Mouse (Mus musculus): ENCODE data around the gene Slc46a3.

Gene Slc46a3

DNA sequence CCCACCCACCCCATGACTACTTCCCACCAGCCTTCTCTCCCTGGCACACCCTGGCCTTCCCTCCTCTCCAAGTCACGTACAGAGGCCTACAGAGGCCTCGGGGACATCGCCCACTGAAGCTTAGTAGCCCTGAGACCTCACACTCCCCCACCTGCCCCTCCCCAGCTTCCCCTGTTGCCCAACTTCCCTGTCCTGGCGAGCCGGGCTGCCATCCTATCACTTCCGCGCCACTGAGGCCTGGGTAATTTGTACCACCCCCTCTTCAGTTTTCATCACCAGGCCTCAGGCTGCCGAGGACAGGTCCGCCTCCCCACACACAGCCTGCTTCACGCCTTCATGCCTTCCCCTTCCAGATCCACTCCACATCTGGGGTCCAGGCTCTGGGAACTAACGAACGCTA, 55.2 kb downstream of the Slc46a3 start:
- DNase-seq = no peak

DNA sequence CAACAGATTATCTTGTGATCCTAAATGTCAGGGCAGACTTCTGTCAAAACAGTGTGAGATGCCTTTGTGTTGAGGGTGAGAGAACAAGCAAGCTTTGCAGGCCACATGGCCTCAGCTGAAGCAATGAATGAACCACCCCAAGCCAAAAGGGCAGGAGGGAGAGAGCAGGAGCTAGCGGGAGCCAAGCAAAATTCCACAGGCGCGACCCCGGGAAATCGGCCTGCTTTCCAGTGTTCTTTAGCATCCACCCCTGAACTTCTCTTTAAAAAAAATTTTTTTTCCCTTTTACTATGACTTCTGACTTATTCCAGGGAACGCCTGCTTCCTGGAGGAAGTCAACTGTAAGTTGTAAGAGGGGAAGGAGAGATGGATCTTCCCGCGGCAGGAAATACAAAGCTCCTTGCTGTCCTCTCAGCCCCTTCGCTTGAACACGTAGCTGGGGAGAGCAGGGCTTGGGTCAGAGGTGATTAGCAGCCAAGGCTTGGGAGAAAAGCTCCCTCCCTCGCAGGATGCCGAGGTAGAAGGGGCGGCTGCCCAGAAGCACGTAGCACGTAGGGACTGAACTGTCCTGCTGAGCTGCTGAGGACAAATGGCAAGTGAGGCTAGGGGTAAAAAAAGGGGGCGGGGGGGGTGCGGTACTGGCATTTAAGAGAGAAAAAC, 59.6 kb downstream of the Slc46a3 start:
- DNase-seq = no peak

DNA sequence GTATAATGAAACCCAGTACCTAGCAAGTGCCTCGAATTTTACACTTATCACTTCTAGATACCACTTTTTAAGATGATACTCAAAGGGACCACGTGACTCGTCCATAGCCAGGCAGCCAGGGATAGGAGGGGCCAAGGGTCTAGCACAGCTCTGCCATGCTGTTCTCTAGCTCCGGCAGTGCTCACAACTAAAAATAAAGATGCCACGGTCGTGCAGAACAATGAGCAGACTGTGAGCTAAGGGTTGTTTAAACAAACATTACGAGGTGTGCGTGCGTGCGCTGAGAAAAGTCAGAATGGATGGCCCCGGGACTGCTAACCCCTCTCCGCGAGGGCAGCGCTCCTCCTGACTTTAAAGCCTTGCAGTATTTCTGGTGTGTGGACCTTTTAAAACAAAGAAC, 61.8 kb downstream of the Slc46a3 start:
- no peak for DNase-seq

DNA sequence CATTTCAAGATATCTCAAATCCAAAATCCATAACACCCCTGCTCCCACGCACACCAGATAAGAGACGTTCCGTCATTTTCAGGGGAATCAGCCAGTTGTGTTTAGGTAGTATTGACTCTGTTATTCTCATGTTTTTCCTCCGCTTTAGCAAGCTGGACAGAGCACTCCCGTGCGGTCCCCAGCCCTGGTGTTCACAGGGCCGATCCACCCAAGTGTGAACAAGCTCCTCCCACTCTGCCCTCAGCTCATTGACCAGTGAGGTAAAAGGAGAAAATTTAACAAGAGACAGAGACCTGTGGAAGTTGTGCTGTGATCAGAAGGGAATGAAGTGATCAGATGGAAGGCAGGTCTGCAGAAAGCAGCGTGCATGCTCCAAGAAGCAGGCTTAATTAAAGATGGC, 65.8 kb downstream of the Slc46a3 start:
- no peak for DNase-seq

Data from cerebellum, adult 9-11 months (tissue).